Mouse (Mus musculus): Measurements from ENCODE around the gene Stk16. TPM values are rescaled to one million over a fixed set of nuclear protein-coding genes. Genes with fewer than 3 reads are reported as not detected.

The Stk16 gene
- polyA plus RNA-seq, 1 experiment from 2014 or later = 131 TPM

- Histone ChIP-seq H3K27ac (no peak overlapping the region), H3K9ac (replicated peaks) (no peak overlapping the region), H3K27me3 (no peaks in the 10 kb centered on the region), H3K4me3 (replicated peaks) (no peak overlapping the region), H3K9me3 (no peaks in the 10 kb centered on the region), H3K36me3 (peaks cover 41% of the 10 kb centered on the region; the same call in 1 of the 2 replicates), H3K4me2 (no peak overlapping the region), H3K4me1 (replicated peaks) (peaks cover 21% of the 10 kb centered on the region)
- ATAC-seq (ENCODE audit: insufficient number of reproducible peaks, insufficient read depth, low FRiP score, low TSS enrichment, low read depth) = no peak
- WGBS = 86% methylated on average over 12 of the region's 12 CpGs
Measured at GRCm38 (mm10) chr1:75244175-75244826, 33.7 kb downstream of the Stk16 start.

- H3K27me3 ChIP-seq = no peaks in the 10 kb centered on the region
- WGBS = 16% methylated on average over 4 of the region's 4 CpGs
- peaks cover 36% of the 10 kb centered on the region; the same call in 1 of the 2 replicates for H3K36me3 ChIP-seq
- no peak overlapping the region for H3K4me3 ChIP-seq (replicated peaks)
- no peak overlapping the region for H3K9ac ChIP-seq (replicated peaks)
- H3K27ac ChIP-seq = no peak overlapping the region
- H3K4me1 ChIP-seq (replicated peaks) = peaks cover 16% of the 10 kb centered on the region
- ATAC-seq (ENCODE audit: insufficient number of reproducible peaks, insufficient read depth, low FRiP score, low TSS enrichment, low read depth) = no peak
- H3K9me3 ChIP-seq = no peaks in the 10 kb centered on the region
- H3K4me2 ChIP-seq = no peak overlapping the region
Measured at GRCm38 (mm10) chr1:75244836-75245235, 34.2 kb downstream of the Stk16 start.

GRCm38 (mm10) chr1:75247071-75247930, 36.7 kb downstream of the Stk16 start:
- Histone ChIP-seq H3K9ac (replicated peaks) (peak overlapping the region; percentile 18; the same call in 1 of the 2 replicates), H3K27ac (no peak overlapping the region), H3K9me3 (no peaks in the 10 kb centered on the region), H3K4me2 (no peak overlapping the region), H3K36me3 (peaks cover 21% of the 10 kb centered on the region; the same call in 1 of the 2 replicates), H3K4me3 (replicated peaks) (no peak overlapping the region), H3K4me1 (replicated peaks) (peaks cover 25% of the 10 kb centered on the region), H3K27me3 (peaks cover 3% of the 10 kb centered on the region)
- WGBS = 81% methylated on average over 16 of the region's 16 CpGs
- no peak for ATAC-seq (ENCODE audit: insufficient number of reproducible peaks, insufficient read depth, low FRiP score, low TSS enrichment, low read depth)

DNA sequence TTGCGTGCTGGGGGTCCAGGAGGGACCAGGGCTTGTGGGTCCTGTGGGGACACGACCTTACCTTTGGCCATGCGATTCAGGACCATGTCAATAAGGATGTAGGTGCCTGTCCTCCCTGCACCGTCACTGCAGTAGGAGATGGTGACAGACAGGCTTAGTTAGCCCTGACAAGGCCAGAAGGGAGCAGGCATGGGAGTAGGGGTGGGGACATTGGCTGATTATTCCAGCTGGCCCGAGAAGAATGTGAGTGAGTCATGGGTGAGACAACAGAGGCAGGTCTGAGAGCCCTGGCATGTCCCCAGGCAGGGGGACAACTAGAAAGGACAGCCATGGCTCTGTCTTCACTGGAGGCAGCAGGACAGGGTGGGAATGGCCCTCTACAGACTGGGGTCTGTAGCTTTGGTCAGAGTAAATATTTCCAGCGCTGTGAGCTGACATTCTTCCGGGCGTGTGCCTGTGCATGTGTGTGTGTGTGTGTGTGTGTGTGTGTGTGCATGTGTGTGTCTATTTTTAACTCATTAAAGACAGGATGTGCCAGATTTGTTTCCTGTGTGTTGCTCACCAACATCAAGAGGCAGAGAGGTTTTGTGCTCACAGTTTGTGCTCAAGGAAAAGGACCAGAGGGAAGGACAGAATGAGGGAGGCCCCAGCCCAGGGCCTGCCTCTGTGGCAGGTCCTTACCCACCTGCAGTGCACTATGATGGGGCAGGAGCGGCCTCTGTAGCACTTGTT, 37.6 kb downstream of the Stk16 start:
- Histone ChIP-seq H3K27ac (no peak overlapping the region), H3K4me2 (no peak overlapping the region), H3K9me3 (no peaks in the 10 kb centered on the region), H3K4me3 (replicated peaks) (no peak overlapping the region), H3K27me3 (peaks cover 12% of the 10 kb centered on the region), H3K36me3 (peaks cover 13% of the 10 kb centered on the region; the same call in 1 of the 2 replicates), H3K4me1 (replicated peaks) (peaks cover 25% of the 10 kb centered on the region), H3K9ac (replicated peaks) (peak overlapping the region; percentile 18; the same call in 1 of the 2 replicates)
- 59% methylated on average over 9 of the region's 9 CpGs for WGBS
- no peak for ATAC-seq (ENCODE audit: insufficient number of reproducible peaks, insufficient read depth, low FRiP score, low TSS enrichment, low read depth)

DNA sequence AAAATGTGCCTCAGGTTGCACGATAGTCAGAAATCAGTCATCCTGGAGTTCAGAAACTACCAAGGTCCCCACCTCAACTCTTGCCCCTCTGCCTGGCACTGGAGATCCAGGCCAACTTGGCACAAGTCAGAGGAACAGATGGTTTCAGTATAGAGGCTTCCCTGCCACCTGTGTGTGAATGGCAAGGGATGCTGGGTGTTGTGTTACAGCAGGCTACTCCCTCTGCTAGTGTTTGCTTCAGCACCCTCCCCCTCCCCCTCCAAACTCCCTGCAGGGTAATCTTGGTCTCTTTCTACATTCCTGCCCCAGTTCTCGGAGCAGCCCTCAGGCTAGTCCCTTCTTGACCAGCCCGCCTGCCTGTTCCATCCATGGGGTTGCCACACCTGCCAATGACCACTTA, 39.9 kb downstream of the Stk16 start:
- no peak for ATAC-seq (ENCODE audit: insufficient number of reproducible peaks, insufficient read depth, low FRiP score, low TSS enrichment, low read depth)
- 57% methylated on average over 3 of the region's 3 CpGs for WGBS

DNA sequence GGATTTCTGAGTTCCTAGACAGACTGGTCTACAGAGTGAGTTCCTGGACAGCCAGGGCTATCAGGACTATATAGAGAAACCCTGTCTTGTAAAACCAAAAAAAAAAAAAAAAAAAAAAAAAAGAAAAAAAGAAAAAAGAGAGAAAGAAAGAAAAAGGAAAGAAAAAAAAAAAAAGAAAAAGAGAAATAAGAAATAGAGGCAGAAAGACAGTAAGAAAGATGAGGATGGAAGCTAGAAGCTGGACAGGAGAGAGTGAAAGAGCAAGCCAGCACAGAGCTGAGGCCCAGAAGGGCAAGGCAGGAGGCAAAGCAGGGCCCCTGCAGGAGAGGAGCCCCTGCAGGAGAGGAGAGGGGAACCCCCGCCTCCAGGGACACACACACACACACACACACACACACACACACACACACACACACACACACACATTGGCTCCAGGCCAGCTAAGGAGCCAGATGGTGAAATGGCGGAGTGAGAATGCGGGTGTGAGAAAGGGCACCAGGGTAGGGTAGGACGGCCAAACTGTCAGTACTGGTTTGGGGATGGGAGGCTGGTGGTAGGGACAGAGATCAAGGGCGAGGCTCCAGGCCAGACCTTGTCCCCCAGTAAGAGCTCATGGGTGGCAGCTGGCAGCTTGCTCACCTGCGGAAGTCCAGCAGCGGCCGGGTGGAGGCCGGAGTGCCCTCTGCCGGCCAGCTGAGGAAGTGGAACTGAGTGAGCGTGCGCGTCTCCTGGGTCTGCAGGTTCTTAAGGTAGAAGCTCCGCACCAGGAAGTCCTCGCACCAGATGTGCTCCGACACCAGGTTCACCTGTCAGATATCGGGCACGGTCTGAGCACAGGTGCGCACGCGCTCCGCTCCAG, 40.7 kb downstream of the Stk16 start:
- no peaks in the 10 kb centered on the region for H3K9me3 ChIP-seq
- H3K36me3 ChIP-seq = no peaks in the 10 kb centered on the region
- peak overlapping the region; percentile 27 for H3K4me3 ChIP-seq (replicated peaks)
- H3K27me3 ChIP-seq = peaks cover 21% of the 10 kb centered on the region
- no peak overlapping the region for H3K9ac ChIP-seq (replicated peaks)
- no peak overlapping the region for H3K27ac ChIP-seq
- WGBS = 5% methylated on average over 21 of the region's 22 CpGs
- peak overlapping the region; percentile 51 for H3K4me2 ChIP-seq
- H3K4me1 ChIP-seq (replicated peaks) = peaks cover 25% of the 10 kb centered on the region
- no peak for ATAC-seq (ENCODE audit: insufficient number of reproducible peaks, insufficient read depth, low FRiP score, low TSS enrichment, low read depth)

More for the DNA sequence above, 39.9 kb downstream of the Stk16 start:
- Histone ChIP-seq H3K27ac (no peak overlapping the region), H3K9me3 (no peaks in the 10 kb centered on the region), H3K27me3 (peaks cover 17% of the 10 kb centered on the region), H3K9ac (replicated peaks) (no peak overlapping the region), H3K4me3 (replicated peaks) (no peak overlapping the region), H3K36me3 (no peaks in the 10 kb centered on the region), H3K4me2 (no peak overlapping the region), H3K4me1 (replicated peaks) (peaks cover 25% of the 10 kb centered on the region)

GRCm38 (mm10) chr1:75252308-75252707, 41.7 kb downstream of the Stk16 start:
- H3K36me3 ChIP-seq = no peaks in the 10 kb centered on the region
- WGBS = 69% methylated on average over 13 of the region's 13 CpGs
- H3K27me3 ChIP-seq = peaks cover 25% of the 10 kb centered on the region
- peaks cover 25% of the 10 kb centered on the region for H3K4me1 ChIP-seq (replicated peaks)
- H3K4me3 ChIP-seq (replicated peaks) = no peak overlapping the region
- ATAC-seq (ENCODE audit: insufficient number of reproducible peaks, insufficient read depth, low FRiP score, low TSS enrichment, low read depth) = no peak
- no peaks in the 10 kb centered on the region for H3K9me3 ChIP-seq
- no peak overlapping the region for H3K27ac ChIP-seq
- no peak overlapping the region for H3K9ac ChIP-seq (replicated peaks)
- no peak overlapping the region for H3K4me2 ChIP-seq

GRCm38 (mm10) chr1:75253029-75253428, 42.4 kb downstream of the Stk16 start:
- no peaks in the 10 kb centered on the region for H3K9me3 ChIP-seq
- H3K27me3 ChIP-seq = peaks cover 30% of the 10 kb centered on the region
- peaks cover 18% of the 10 kb centered on the region for H3K4me1 ChIP-seq (replicated peaks)
- H3K27ac ChIP-seq = no peak overlapping the region
- WGBS = 72% methylated on average over 16 of the region's 16 CpGs
- no peaks in the 10 kb centered on the region for H3K36me3 ChIP-seq
- no peak for ATAC-seq (ENCODE audit: insufficient number of reproducible peaks, insufficient read depth, low FRiP score, low TSS enrichment, low read depth)
- no peak overlapping the region for H3K9ac ChIP-seq (replicated peaks)
- no peak overlapping the region for H3K4me3 ChIP-seq (replicated peaks)
- H3K4me2 ChIP-seq = no peak overlapping the region

DNA sequence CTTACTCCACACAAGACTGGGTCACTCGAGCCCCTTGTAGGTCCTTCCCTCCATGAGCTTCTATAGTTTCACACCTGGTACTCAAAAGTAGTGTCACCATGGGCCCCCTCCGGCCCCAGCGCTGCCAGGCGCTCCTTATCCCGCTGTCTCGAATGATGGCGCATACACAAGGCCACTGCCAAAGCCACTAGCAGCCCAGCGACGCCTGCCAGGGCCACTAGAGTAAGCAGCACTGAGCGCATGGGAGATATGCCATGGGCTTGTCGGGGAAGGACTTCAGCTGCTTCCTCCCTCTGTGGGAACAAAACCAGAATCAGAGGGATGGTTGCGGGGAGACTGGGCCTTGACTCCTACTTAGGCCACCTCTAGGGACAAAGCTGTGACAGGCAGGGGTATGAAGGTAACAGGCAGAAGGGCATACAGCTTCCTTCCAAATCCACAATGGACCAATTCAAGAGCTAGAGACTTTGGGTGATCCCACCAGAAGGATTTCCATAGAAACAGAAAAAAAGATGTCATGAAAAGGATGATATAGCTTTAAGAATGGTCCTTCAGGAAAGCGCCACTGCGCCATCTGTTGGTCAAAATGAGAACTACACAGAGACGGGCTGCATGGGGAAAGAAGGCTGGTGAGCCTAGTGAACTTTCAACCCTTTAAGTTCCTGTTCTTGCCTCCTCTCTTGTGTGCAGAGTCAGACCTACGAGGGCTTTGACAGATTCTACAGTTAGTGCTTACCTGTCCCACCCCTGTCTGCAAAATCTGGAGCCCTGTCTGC, 43.4 kb downstream of the Stk16 start:
- H3K36me3 ChIP-seq = no peaks in the 10 kb centered on the region
- H3K9me3 ChIP-seq = no peaks in the 10 kb centered on the region
- H3K27me3 ChIP-seq = peaks cover 30% of the 10 kb centered on the region
- ATAC-seq (ENCODE audit: insufficient number of reproducible peaks, insufficient read depth, low FRiP score, low TSS enrichment, low read depth) = no peak
- no peak overlapping the region for H3K4me3 ChIP-seq (replicated peaks)
- peaks cover 12% of the 10 kb centered on the region; the same call in 1 of the 2 replicates for H3K4me1 ChIP-seq (replicated peaks)
- 67% methylated on average over 16 of the region's 16 CpGs for WGBS
- H3K4me2 ChIP-seq = no peak overlapping the region
- H3K9ac ChIP-seq (replicated peaks) = no peak overlapping the region
- H3K27ac ChIP-seq = no peak overlapping the region

GRCm38 (mm10) chr1:75254625-75255013, 44.0 kb downstream of the Stk16 start:
- Histone ChIP-seq H3K4me3 (replicated peaks) (no peak overlapping the region), H3K27me3 (peaks cover 30% of the 10 kb centered on the region), H3K9me3 (no peaks in the 10 kb centered on the region), H3K36me3 (no peaks in the 10 kb centered on the region), H3K4me2 (no peak overlapping the region), H3K27ac (no peak overlapping the region), H3K4me1 (replicated peaks) (peaks cover 12% of the 10 kb centered on the region; the same call in 1 of the 2 replicates), H3K9ac (replicated peaks) (no peak overlapping the region)
- ATAC-seq (ENCODE audit: insufficient number of reproducible peaks, insufficient read depth, low FRiP score, low TSS enrichment, low read depth) = no peak
- 70% methylated on average over 8 of the region's 8 CpGs for WGBS
